Mouse (Mus musculus) heart, embryonic 16.5 days (tissue): ENCODE data around the gene Mthfd2. TPM values are rescaled to one million over a fixed set of nuclear protein-coding genes. Genes with fewer than 3 reads are reported as not detected.

Experiments
- ATAC-seq: fragments of 200-750 bp; cut with Nextera tagmentation; replicated peaks from 2 replicates; pipeline ENCODE4 v1.8.0; 2017; ENCODE audit warnings: moderate number of reproducible peaks; ENCODE audit not compliant: insufficient read depth, low FRiP score; ENCODE audit errors: extremely low read depth
- H3K27ac ChIP-seq: fragments of 300-500 bp; sonication (generic); 2 replicates; pipeline ENCODE4 v1.5.1; 2014; ENCODE audit warnings: mild to moderate bottlenecking, low read length, control low read depth, moderate library complexity
- H3K27me3 ChIP-seq: fragments of 300-500 bp; sonication (generic); 2 replicates; pipeline ENCODE4 v1.6.1; 2014; ENCODE audit warnings: low read length, mixed read lengths; ENCODE audit not compliant: control insufficient read depth, insufficient read depth
- H3K36me3 ChIP-seq: fragments of 300-500 bp; sonication (generic); 2 replicates; pipeline ENCODE4 v1.6.1; 2014; ENCODE audit not compliant: control insufficient read depth, insufficient read depth
- H3K4me1 ChIP-seq: fragments of 300-500 bp; sonication (generic); 2 replicates; pipeline ENCODE4 v1.6.1; 2014; ENCODE audit warnings: low read length, mixed read lengths; ENCODE audit not compliant: control insufficient read depth, insufficient read depth
- H3K4me2 ChIP-seq: fragments of 300-500 bp; sonication (generic); 2 replicates; pipeline ENCODE4 v1.6.1; 2014; ENCODE audit warnings: low read depth, mild to moderate bottlenecking, control low read depth, low read length
- H3K4me3 ChIP-seq: fragments of 300-500 bp; sonication (generic); 2 replicates; pipeline ENCODE4 v1.5.1; 2014; ENCODE audit warnings: mild to moderate bottlenecking, control low read depth, low read length
- H3K9ac ChIP-seq: fragments of 300-500 bp; sonication (generic); 2 replicates; pipeline ENCODE4 v1.6.1; 2014; ENCODE audit warnings: low read length, control low read depth
- H3K9me3 ChIP-seq: fragments of 300-500 bp; sonication (generic); replicated peaks from 2 replicates; pipeline ENCODE4 v1.6.1; 2016; ENCODE audit warnings: low read length; ENCODE audit not compliant: control insufficient read depth
- WGBS: fragments of 180-500 bp; shearing (Covaris S2); extraction: QIAGEN DNeasy Blood & Tissue Kit; methylation state at CpG from one replicate; pipeline ENCODE4 v1.1.7; 2014; 5-methylcytosine and 5-hydroxymethylcytosine counted together
- polyA plus RNA-seq: library from polyadenylated mRNA; unstranded; fragments of >200 nt; fragmentation: Nextera tagmentation; extraction: Ambion mirVana; gene quantifications from 2 replicates; pipeline ENCODE4 v1.2.1, GENCODE M21; 2015

Gene Mthfd2
- polyA plus RNA-seq = 26.9 and 28.3 TPM in 2 replicates

DNA sequence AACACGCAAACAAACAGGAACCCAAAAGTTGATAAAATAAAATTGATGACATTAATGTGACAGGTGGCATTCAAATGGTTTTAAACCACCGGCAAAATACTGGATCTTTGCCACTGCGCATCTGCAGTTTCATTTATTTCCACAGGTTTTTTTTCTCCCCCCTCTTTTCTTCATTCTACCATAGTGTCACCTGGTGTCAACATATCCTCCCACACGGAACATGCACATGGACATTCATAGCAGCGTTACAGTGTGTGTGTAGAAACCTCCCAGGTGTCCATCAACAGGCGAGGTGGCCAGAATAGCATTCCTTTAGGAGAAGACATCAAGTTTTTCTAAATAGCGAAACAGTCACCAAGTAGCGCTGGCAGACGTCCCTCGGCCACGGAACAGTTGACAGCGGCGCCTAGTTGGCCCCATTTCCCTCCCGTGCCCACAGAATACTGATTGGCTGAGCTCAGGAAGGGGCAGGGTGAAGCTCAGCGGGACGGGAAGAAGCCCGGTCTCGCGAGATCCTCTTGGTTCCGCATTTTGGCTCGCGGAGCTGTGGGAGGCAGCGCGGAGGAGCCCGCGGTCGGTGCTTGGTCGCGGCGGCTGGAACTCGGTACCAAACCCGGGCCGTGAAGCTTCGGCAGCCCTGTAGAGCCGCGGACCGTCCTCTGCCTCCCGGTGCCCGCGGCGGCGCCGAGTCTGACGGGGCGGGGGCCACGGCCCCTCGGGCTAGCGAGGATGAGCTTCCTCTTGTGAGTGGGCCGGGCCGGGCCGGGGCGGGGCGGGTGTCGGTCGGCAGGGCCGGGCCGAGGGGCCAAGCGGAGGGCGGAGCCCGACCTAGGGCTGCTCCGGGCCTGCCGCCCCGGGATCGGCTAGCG is at the start of gene Mthfd2, which contains the start of gene Mob1a:
Gene Mthfd2 (minus strand): TSS at position 384 of the 869 bp plus-strand sequence.
Gene Mob1a (plus strand): TSS at position 492 of the 869 bp plus-strand sequence.
- Histone ChIP-seq H3K9ac (peak within 1 kb of the TSS; percentile 93), H3K4me2 (peak within 1 kb of the TSS; percentile 89), H3K27me3 (no peaks in the 10 kb centered on the region), H3K4me1 (peaks cover 13% of the 10 kb centered on the region), H3K9me3 (no peaks in the 10 kb centered on the region), H3K36me3 (peaks cover 11% of the 10 kb centered on the region), H3K27ac (peak within 1 kb of the TSS; percentile 94), H3K4me3 (peak within 1 kb of the TSS; percentile 89)
- WGBS = 1% methylated on average over 64 of the region's 65 CpGs
- ATAC-seq = peak; percentile 98

DNA sequence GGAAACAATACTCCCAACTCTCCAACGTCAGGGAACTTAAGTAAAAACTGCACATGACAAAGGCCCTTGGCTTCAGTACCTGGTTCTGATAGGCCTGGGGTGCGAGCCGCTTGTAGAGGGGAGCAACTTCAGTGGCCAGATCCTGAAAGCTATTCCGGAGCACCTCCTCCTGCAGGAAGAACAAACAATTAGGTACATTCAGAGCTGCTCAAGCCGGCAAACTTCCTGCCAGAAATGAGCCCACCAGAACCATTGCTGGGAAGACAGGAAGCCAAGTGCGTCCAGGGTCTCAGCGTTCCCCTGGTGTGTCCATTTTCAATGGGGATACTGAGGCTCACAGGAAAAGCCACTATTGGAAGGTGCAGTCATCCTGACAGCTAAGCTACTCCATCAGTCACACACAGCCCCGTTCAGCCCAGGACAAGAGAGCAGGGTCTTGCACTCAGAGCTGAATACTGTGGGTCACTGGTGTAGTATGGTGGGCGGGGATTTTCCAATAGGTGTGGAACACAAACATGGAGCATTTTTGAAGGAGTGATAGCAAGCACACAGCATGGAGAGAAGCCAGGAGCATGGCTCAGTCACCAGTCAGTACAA is 48.1 kb upstream of the Mthfd2 start:
- no peak overlapping the region for H3K9ac ChIP-seq
- no peak overlapping the region for H3K4me2 ChIP-seq
- no peak for ATAC-seq
- 0 out of 2 replicates have a peak overlapping the region, but pooled peaks have one; percentile 32 for H3K27ac ChIP-seq
- no peaks in the 10 kb centered on the region for H3K9me3 ChIP-seq
- H3K4me3 ChIP-seq = no peak overlapping the region
- H3K4me1 ChIP-seq = no peaks in the 10 kb centered on the region
- no peaks in the 10 kb centered on the region for H3K27me3 ChIP-seq
- 76% methylated on average over 9 of the region's 9 CpGs for WGBS
- peaks cover 87% of the 10 kb centered on the region for H3K36me3 ChIP-seq

DNA sequence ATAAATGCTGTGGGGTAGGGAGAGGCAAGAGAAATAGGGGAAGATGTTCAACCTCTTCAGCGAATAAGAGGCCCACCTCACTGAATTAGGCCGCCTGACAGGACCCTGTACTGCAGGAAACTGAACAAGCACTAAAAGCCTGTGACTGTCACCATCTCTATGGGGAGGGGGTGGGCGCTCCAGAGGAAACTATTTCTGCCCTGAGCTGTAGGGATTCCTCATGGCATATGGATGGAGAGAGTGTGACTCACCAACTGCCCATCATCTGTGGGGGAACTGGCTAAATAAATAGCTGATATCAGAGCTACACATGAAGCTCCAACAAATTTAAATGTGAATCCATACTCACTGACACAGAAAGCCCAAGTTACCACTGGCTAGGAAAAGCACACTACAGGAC is 45.6 kb upstream of the Mthfd2 start:
- no peaks in the 10 kb centered on the region for H3K27me3 ChIP-seq
- WGBS = 82% methylated on average over 3 of the region's 3 CpGs
- no peaks in the 10 kb centered on the region for H3K9me3 ChIP-seq
- H3K27ac ChIP-seq = no peak overlapping the region
- peaks cover 88% of the 10 kb centered on the region for H3K36me3 ChIP-seq
- no peak overlapping the region for H3K4me2 ChIP-seq
- no peaks in the 10 kb centered on the region for H3K4me1 ChIP-seq
- no peak overlapping the region for H3K4me3 ChIP-seq
- no peak overlapping the region for H3K9ac ChIP-seq
- ATAC-seq = no peak

DNA sequence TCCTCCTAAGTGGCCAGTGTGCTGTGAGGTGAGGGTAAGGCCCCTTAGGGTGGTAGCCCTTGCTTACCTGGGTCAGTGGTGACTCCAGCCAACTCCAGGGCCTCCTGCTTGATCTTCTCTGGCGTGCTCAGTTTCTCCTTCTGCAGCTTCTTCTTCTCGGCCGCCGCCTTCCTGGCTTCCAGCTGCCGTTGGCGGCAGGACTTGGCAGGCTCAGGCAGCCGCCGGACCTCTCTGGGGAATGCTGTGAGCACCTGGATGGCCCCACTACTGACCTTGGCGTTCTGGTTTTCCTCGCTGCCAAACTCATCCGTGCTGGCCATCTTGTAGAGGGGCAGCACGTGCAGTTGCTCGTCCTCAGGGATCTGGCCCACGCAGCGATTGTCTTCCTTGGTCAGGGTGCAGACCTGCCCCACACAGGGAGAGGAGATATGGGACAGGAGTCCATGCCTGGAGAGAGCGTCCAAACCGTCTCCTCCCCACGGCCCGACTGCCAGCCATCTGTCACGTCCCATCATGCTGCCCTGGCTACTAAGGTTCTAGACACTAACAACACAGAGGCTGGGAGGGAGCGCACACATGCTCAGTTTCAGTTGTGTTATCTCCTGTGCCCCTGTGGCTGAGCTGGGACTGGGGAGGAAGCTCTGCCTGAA is 44.7 kb upstream of the Mthfd2 start:
- Histone ChIP-seq H3K9ac (no peak overlapping the region), H3K27me3 (no peaks in the 10 kb centered on the region), H3K9me3 (no peaks in the 10 kb centered on the region), H3K36me3 (peaks cover 80% of the 10 kb centered on the region), H3K4me3 (no peak overlapping the region), H3K4me2 (no peak overlapping the region), H3K4me1 (no peaks in the 10 kb centered on the region), H3K27ac (no peak overlapping the region)
- WGBS = 84% methylated on average over 21 of the region's 21 CpGs
- no peak for ATAC-seq

DNA sequence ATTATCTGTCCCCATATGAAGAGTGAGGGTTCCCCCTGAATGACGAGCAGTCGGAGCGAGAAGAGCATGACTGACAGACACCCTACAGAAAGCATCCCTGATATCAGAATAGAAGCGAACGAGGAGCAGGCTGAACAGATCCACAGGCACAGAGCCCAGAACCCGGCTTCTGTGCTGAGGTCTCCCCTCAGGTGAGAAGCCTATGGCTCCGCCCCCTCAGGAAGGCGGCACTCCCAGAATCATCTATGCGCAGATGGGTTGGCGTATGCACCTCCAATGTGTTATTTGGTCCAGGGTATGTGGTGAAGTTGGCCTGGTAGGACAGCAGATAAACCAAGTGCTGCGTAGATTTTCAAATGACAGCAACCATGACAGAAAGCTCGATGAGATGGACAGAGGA is 37.4 kb upstream of the Mthfd2 start:
- Histone ChIP-seq H3K27me3 (no peaks in the 10 kb centered on the region), H3K9ac (no peak overlapping the region), H3K4me3 (no peak overlapping the region), H3K9me3 (no peaks in the 10 kb centered on the region), H3K36me3 (peaks cover 24% of the 10 kb centered on the region), H3K4me2 (no peak overlapping the region), H3K27ac (no peak overlapping the region), H3K4me1 (no peaks in the 10 kb centered on the region)
- WGBS = 81% methylated on average over 12 of the region's 12 CpGs
- ATAC-seq = no peak

DNA sequence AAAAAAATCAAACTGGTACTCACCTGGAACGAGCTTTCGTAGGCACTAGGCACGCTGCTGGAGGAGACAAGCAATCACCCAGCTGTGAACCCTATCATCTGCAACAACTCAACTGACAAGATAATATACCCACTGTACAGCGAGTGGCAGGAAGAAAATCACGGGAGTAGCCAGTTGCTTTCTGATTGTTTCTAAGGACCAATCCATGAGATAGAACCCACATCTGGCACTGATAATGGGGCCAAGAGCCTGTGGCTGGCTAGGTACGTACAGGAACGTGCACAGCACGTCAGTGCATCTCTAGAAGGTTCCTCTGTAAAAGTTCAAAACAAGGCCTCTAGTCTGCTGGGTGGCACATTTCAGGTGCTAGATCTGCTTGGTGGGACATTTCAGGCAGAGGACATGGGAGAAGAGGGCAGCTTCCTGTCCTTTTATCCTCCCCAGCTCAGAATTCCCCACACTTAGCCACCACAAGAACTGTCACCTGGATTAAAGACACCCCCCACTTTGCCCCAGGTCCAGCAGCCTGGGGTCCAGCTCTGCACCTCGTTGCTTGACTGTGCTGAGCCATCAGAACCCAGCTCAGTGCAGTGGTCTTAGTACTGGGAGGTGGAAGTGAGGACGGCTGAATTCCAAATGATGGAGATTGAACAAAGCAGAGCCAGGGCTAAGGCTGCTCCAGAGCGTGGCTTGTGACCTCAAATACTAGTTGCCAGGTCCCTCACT is 36.0 kb upstream of the Mthfd2 start:
- WGBS = 72% methylated on average over 11 of the region's 11 CpGs
- Histone ChIP-seq H3K27ac (no peak overlapping the region), H3K36me3 (peaks cover 19% of the 10 kb centered on the region), H3K27me3 (no peaks in the 10 kb centered on the region), H3K4me2 (no peak overlapping the region), H3K4me1 (no peaks in the 10 kb centered on the region), H3K9ac (no peak overlapping the region), H3K4me3 (no peak overlapping the region), H3K9me3 (no peaks in the 10 kb centered on the region)
- no peak for ATAC-seq

DNA sequence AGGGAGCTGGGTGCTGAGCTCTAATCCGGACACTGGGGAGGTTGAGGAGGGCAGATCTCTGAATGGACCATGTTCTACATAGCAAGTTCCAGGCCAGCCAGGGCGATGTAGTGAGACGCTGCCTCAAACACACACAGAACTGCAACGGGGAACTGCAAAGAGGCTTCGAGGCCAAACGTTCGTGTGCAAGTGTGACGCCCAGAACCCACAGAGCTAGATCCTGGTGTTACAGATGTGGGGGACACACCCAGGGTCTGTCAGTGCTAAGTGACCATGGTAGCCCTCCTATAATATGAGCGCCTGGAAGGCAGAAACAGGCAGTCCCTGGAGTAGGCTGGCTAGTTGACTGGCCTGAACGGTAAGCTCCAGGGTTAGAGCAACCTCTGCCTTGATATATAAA is 31.7 kb upstream of the Mthfd2 start:
- no peak overlapping the region for H3K4me2 ChIP-seq
- H3K27ac ChIP-seq = no peak overlapping the region
- H3K27me3 ChIP-seq = no peaks in the 10 kb centered on the region
- H3K4me3 ChIP-seq = no peak overlapping the region
- no peaks in the 10 kb centered on the region for H3K4me1 ChIP-seq
- WGBS = 86% methylated on average over 10 of the region's 10 CpGs
- peaks cover 40% of the 10 kb centered on the region for H3K36me3 ChIP-seq
- no peak for ATAC-seq
- H3K9ac ChIP-seq = no peak overlapping the region
- H3K9me3 ChIP-seq = no peaks in the 10 kb centered on the region

DNA sequence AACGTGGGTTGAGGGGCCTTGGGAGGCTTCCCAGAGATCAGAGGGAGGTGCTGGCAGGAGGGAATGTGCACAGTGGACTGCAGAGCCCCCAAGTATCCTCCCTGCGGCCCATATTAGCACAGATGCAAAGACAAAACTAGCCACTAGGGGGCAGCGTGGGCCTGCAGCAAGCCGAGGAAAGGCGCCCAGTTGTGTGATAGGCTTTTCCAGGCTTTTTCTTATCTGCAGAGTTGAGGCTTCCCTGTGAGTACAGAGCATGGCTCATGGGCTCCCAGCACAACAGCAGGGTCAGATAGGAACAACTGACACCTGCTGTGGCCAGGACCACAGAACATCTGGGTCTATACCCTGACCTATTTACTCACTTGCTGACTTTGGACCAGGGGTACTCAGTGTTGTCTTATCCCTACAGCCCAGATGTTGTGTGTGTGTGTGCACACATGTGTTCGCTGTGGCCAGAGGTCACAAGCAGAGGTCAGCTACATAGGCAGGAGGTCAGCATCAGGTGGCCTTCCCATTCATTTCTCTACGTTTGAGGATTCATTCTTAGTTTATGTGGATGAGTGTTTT is 30.9 kb upstream of the Mthfd2 start:
- Histone ChIP-seq H3K4me1 (no peaks in the 10 kb centered on the region), H3K4me3 (no peak overlapping the region), H3K4me2 (no peak overlapping the region), H3K27ac (no peak overlapping the region), H3K36me3 (peaks cover 41% of the 10 kb centered on the region), H3K9me3 (no peaks in the 10 kb centered on the region), H3K27me3 (no peaks in the 10 kb centered on the region), H3K9ac (no peak overlapping the region)
- peak; percentile 68; the same call in 1 of the 2 replicates for ATAC-seq
- 24% methylated on average over 7 of the region's 7 CpGs for WGBS
